Mouse (Mus musculus) B cell, adult 2 months (primary cell): ENCODE measurements at regions not wholly inside any gene's neighbourhood (a gene's known extent, or its start where the extent isn't known, plus 50 kb on each side); places are given as distances from the start of the nearest gene placed in this dataset.

Experiments used
- DNase-seq, 2 experiments: peaks; one replicate each; pipeline ENCODE4 v3.0.0; 2022

DNA sequence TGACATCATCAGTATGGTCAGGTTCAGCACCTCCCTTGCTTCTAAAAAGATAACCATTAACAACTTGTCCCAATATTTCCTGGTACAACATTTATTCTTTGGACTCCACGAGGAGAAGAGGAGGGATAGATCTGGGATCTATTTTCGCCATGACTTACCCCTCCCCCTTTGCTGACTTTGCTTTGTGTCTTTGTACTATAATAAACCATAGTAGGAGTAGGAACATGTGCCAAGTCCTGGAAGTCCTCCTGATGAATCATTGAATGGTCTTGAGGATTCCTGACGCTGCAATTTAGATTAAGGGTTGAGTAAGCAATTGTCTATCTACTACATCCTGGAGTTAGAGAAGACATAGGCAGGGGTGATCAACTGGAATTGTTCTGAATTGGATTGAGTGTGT is 71.2 kb downstream of the Rbm11 start:
- DNase-seq: no peak

DNA sequence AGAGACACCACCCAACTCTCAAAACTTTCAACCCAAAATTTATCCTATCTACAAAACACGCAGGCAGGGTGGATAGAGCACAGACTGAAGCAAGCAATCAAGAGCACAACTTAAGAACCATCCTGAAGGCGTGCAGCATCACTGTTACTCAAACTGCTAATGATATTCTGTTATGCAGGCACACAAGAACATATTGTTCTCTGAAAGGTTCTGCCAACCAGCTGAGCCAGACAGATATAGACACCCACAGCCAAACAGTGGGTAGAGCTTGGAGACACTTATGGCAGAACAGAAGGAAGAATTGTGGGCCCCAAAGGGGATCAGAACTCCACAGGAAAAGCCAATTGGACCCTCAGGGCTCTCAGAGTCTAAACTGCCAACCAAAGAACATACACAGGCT is 74.9 kb downstream of the Rbm11 start:
- DNase-seq: no peak

DNA sequence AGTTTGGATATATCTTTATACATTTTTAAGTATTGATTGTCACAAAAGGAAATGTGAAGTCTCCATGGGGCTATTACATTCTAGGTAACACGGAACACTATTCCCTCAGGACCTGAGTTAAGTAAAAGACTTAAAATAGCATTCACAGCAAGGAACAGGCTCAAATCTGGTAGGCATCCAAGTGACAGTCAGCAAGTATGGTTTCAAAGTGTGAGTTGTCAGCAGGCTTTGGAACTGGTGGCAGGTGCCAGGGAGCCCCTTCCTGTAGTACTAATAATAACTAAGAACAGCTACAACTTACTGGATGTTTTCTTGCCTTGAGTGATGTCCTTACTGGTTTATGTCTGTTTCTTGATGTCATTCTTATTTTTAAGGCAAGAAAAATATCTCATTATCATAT is 79.5 kb downstream of the Rbm11 start:
- DNase-seq: no peak

DNA sequence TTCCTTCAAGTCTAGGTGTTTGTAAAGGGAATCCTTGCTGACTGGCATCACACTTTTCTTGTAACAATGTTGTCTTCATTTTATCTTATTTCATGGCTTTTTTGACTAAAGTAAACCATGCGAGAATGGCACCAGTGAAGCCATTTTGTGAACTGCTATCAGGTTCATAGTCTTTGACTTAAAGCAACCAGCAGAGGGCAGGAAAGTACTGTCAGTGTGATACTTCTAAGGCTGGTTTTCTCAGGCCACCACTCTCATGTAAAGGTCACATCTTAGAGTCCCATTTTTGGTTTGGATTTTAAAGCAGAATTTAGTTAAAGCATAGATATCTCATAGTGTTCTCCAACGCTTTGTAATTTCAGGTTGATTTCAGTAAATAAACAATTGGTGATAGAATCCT is 83.2 kb downstream of the Rbm11 start:
- peak; percentile 34 to 43 for DNase-seq

DNA sequence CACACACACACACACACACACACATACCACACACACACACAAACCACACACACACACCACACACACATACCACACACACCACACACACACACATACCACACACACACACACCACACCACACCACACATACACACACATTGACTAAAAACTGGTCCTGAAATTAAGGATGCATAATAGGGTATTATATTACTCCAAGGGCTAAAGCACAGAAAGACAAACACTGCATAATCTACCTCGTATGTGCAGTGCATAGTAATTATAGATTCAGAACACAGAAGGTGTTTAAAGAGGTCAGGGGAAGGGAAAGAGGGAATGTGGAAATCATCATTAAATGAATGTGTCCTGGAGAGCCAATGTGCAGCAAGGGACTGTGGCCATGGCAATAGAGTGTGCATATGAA is 84.5 kb downstream of the Rbm11 start:
- DNase-seq: no peak
